Mouse (Mus musculus): ENCODE measurements around the gene Abl1. TPM values are rescaled to one million over a fixed set of nuclear protein-coding genes. Genes with fewer than 3 reads are reported as not detected.

The Abl1 gene
- polyA plus RNA-seq, 1 experiment from 2014 or later, result 19.6 TPM

GRCm38 (mm10) chr2:31727576-31728277 lies 39.6 kb downstream of the Abl1 start:
- Histone ChIP-seq H3K27me3 (replicated peaks; ENCODE audit: control insufficient read depth, insufficient read depth, low read length) (no peaks in the 10 kb centered on the region), H3K27ac (ENCODE audit: low read depth, low read length) (no peak overlapping the region), H3K4me2 (ENCODE audit: low read length) (no peak overlapping the region), H3K4me3 (ENCODE audit: low read depth, low read length) (no peak overlapping the region), H3K9ac (ENCODE audit: low read length) (no peak overlapping the region), H3K4me1 (ENCODE audit: control insufficient read depth, insufficient read depth, low read length) (no peaks in the 10 kb centered on the region), H3K36me3 (ENCODE audit: control insufficient read depth, insufficient read depth, low read length) (no peaks in the 10 kb centered on the region), H3K9me3 (replicated peaks; ENCODE audit: control insufficient read depth, low read length) (no peaks in the 10 kb centered on the region)
- DNase-seq (ENCODE audit: low spot score) (no peak), ATAC-seq (no peak)
- WGBS, result 87% methylated on average over 9 of the region's 9 CpGs

GRCm38 (mm10) chr2:31730640-31731039 lies 42.5 kb downstream of the Abl1 start:
- no peak overlapping the region for H3K4me2 ChIP-seq (ENCODE audit: low read length)
- H3K27ac ChIP-seq (ENCODE audit: low read depth, low read length), result no peak overlapping the region
- H3K36me3 ChIP-seq (ENCODE audit: control insufficient read depth, insufficient read depth, low read length), result no peaks in the 10 kb centered on the region
- H3K9ac ChIP-seq (ENCODE audit: low read length), result no peak overlapping the region
- ATAC-seq, result no peak
- H3K4me1 ChIP-seq (ENCODE audit: control insufficient read depth, insufficient read depth, low read length), result no peaks in the 10 kb centered on the region
- no peak for DNase-seq (ENCODE audit: low spot score)
- H3K9me3 ChIP-seq (replicated peaks; ENCODE audit: control insufficient read depth, low read length), result no peaks in the 10 kb centered on the region
- H3K27me3 ChIP-seq (replicated peaks; ENCODE audit: control insufficient read depth, insufficient read depth, low read length), result no peaks in the 10 kb centered on the region
- H3K4me3 ChIP-seq (ENCODE audit: low read depth, low read length), result no peak overlapping the region
- 94% methylated on average over 5 of the region's 5 CpGs for WGBS

- no peak for DNase-seq (ENCODE audit: low spot score)
- no peaks in the 10 kb centered on the region for H3K36me3 ChIP-seq (ENCODE audit: control insufficient read depth, insufficient read depth, low read length)
- H3K4me1 ChIP-seq (ENCODE audit: control insufficient read depth, insufficient read depth, low read length), result no peaks in the 10 kb centered on the region
- H3K27ac ChIP-seq (ENCODE audit: low read depth, low read length), result no peak overlapping the region
- H3K9me3 ChIP-seq (replicated peaks; ENCODE audit: control insufficient read depth, low read length), result no peaks in the 10 kb centered on the region
- ATAC-seq, result no peak
- H3K27me3 ChIP-seq (replicated peaks; ENCODE audit: control insufficient read depth, insufficient read depth, low read length), result no peaks in the 10 kb centered on the region
- H3K4me2 ChIP-seq (ENCODE audit: low read length), result no peak overlapping the region
- 84% methylated on average over 3 of the region's 3 CpGs for WGBS
- H3K4me3 ChIP-seq (ENCODE audit: low read depth, low read length), result no peak overlapping the region
- H3K9ac ChIP-seq (ENCODE audit: low read length), result no peak overlapping the region
Observed at GRCm38 (mm10) chr2:31732497-31732896, 44.3 kb downstream of the Abl1 start.

GRCm38 (mm10) chr2:31733558-31733957 lies 45.4 kb downstream of the Abl1 start:
- Histone ChIP-seq H3K9me3 (replicated peaks; ENCODE audit: control insufficient read depth, low read length) (no peaks in the 10 kb centered on the region), H3K27ac (ENCODE audit: low read depth, low read length) (no peak overlapping the region), H3K4me2 (ENCODE audit: low read length) (no peak overlapping the region), H3K36me3 (ENCODE audit: control insufficient read depth, insufficient read depth, low read length) (no peaks in the 10 kb centered on the region), H3K27me3 (replicated peaks; ENCODE audit: control insufficient read depth, insufficient read depth, low read length) (no peaks in the 10 kb centered on the region), H3K4me1 (ENCODE audit: control insufficient read depth, insufficient read depth, low read length) (no peaks in the 10 kb centered on the region), H3K9ac (ENCODE audit: low read length) (no peak overlapping the region), H3K4me3 (ENCODE audit: low read depth, low read length) (no peak overlapping the region)
- 90% methylated on average over 5 of the region's 5 CpGs for WGBS
- DNase-seq (ENCODE audit: low spot score) (no peak), ATAC-seq (no peak)

GRCm38 (mm10) chr2:31739041-31739440 lies 50.9 kb downstream of the Abl1 start:
- H3K36me3 ChIP-seq (ENCODE audit: control insufficient read depth, insufficient read depth, low read length), result no peaks in the 10 kb centered on the region
- H3K27ac ChIP-seq (ENCODE audit: low read depth, low read length), result no peak overlapping the region
- H3K27me3 ChIP-seq (replicated peaks; ENCODE audit: control insufficient read depth, insufficient read depth, low read length), result no peaks in the 10 kb centered on the region
- no peak overlapping the region for H3K4me2 ChIP-seq (ENCODE audit: low read length)
- no peak overlapping the region for H3K9ac ChIP-seq (ENCODE audit: low read length)
- H3K4me1 ChIP-seq (ENCODE audit: control insufficient read depth, insufficient read depth, low read length), result no peaks in the 10 kb centered on the region
- DNase-seq (ENCODE audit: low spot score), result no peak
- H3K9me3 ChIP-seq (replicated peaks; ENCODE audit: control insufficient read depth, low read length), result no peaks in the 10 kb centered on the region
- no peak for ATAC-seq
- WGBS, result 85% methylated on average over 3 of the region's 3 CpGs
- H3K4me3 ChIP-seq (ENCODE audit: low read depth, low read length), result no peak overlapping the region

- ATAC-seq (no peak), DNase-seq (ENCODE audit: low spot score) (no peak)
- Histone ChIP-seq H3K4me1 (ENCODE audit: control insufficient read depth, insufficient read depth, low read length) (no peaks in the 10 kb centered on the region), H3K4me2 (ENCODE audit: low read length) (no peak overlapping the region), H3K36me3 (ENCODE audit: control insufficient read depth, insufficient read depth, low read length) (no peaks in the 10 kb centered on the region), H3K4me3 (ENCODE audit: low read depth, low read length) (no peak overlapping the region), H3K27ac (ENCODE audit: low read depth, low read length) (no peak overlapping the region), H3K9me3 (replicated peaks; ENCODE audit: control insufficient read depth, low read length) (no peaks in the 10 kb centered on the region), H3K9ac (ENCODE audit: low read length) (no peak overlapping the region), H3K27me3 (replicated peaks; ENCODE audit: control insufficient read depth, insufficient read depth, low read length) (no peaks in the 10 kb centered on the region)
- 58% methylated on average over 1 of the region's 1 CpGs for WGBS
Observed at GRCm38 (mm10) chr2:31741728-31742127, 53.6 kb downstream of the Abl1 start.

- 53% methylated on average over 7 of the region's 7 CpGs for WGBS
- no peak overlapping the region for H3K27ac ChIP-seq (ENCODE audit: low read depth, low read length)
- ATAC-seq (no peak), DNase-seq (ENCODE audit: low spot score) (no peak)
- no peak overlapping the region for H3K9ac ChIP-seq (ENCODE audit: low read length)
- H3K27me3 ChIP-seq (replicated peaks; ENCODE audit: control insufficient read depth, insufficient read depth, low read length), result no peaks in the 10 kb centered on the region
- no peaks in the 10 kb centered on the region for H3K9me3 ChIP-seq (replicated peaks; ENCODE audit: control insufficient read depth, low read length)
- H3K4me2 ChIP-seq (ENCODE audit: low read length), result no peak overlapping the region
- H3K36me3 ChIP-seq (ENCODE audit: control insufficient read depth, insufficient read depth, low read length), result no peaks in the 10 kb centered on the region
- no peak overlapping the region for H3K4me3 ChIP-seq (ENCODE audit: low read depth, low read length)
- no peaks in the 10 kb centered on the region for H3K4me1 ChIP-seq (ENCODE audit: control insufficient read depth, insufficient read depth, low read length)
Observed at GRCm38 (mm10) chr2:31742134-31742533, 54.0 kb downstream of the Abl1 start.

- Histone ChIP-seq H3K36me3 (ENCODE audit: control insufficient read depth, insufficient read depth, low read length) (no peaks in the 10 kb centered on the region), H3K9ac (ENCODE audit: low read length) (no peak overlapping the region), H3K4me3 (ENCODE audit: low read depth, low read length) (no peak overlapping the region), H3K27ac (ENCODE audit: low read depth, low read length) (no peak overlapping the region), H3K27me3 (replicated peaks; ENCODE audit: control insufficient read depth, insufficient read depth, low read length) (no peaks in the 10 kb centered on the region), H3K4me2 (ENCODE audit: low read length) (no peak overlapping the region), H3K9me3 (replicated peaks; ENCODE audit: control insufficient read depth, low read length) (no peaks in the 10 kb centered on the region), H3K4me1 (ENCODE audit: control insufficient read depth, insufficient read depth, low read length) (no peaks in the 10 kb centered on the region)
- ATAC-seq (no peak), DNase-seq (ENCODE audit: low spot score) (no peak)
Observed at GRCm38 (mm10) chr2:31745741-31746243, 57.6 kb downstream of the Abl1 start.

GRCm38 (mm10) chr2:31746835-31747234 lies 58.7 kb downstream of the Abl1 start:
- H3K9me3 ChIP-seq (replicated peaks; ENCODE audit: control insufficient read depth, low read length), result no peaks in the 10 kb centered on the region
- no peak overlapping the region for H3K27ac ChIP-seq (ENCODE audit: low read depth, low read length)
- DNase-seq (ENCODE audit: low spot score) (no peak), ATAC-seq (no peak)
- H3K4me3 ChIP-seq (ENCODE audit: low read depth, low read length), result no peak overlapping the region
- H3K36me3 ChIP-seq (ENCODE audit: control insufficient read depth, insufficient read depth, low read length), result no peaks in the 10 kb centered on the region
- H3K4me1 ChIP-seq (ENCODE audit: control insufficient read depth, insufficient read depth, low read length), result no peaks in the 10 kb centered on the region
- WGBS, result 47% methylated on average over 4 of the region's 4 CpGs
- no peak overlapping the region for H3K9ac ChIP-seq (ENCODE audit: low read length)
- no peaks in the 10 kb centered on the region for H3K27me3 ChIP-seq (replicated peaks; ENCODE audit: control insufficient read depth, insufficient read depth, low read length)
- H3K4me2 ChIP-seq (ENCODE audit: low read length), result no peak overlapping the region
